Mouse (Mus musculus) lung, postnatal 0 days (tissue): ENCODE results near the gene Foxj1. TPM values are rescaled to one million over a fixed set of nuclear protein-coding genes. Genes with fewer than 3 reads are reported as not detected.

Experiments used
- ATAC-seq: fragments of 200-750 bp; cut with Nextera tagmentation; 2 replicates; pipeline ENCODE4 v1.8.0; 2017; ENCODE audit warnings: moderate library complexity
- DNase-seq: peaks from one replicate; pipeline ENCODE4 v3.0.0-alpha.2; 2016; ENCODE audit warnings: low spot score
- H3K27ac ChIP-seq: fragments of 300-500 bp; sonication (generic); 2 replicates; pipeline ENCODE4 v1.5.1; 2014; ENCODE audit warnings: antibody characterized with exemption, mild to moderate bottlenecking, low read length, mixed read lengths
- H3K27me3 ChIP-seq: fragments of 300-500 bp; sonication (generic); replicated peaks from 2 replicates; pipeline ENCODE4 v1.6.1; 2014; ENCODE audit warnings: low read length, mixed read lengths; ENCODE audit not compliant: insufficient read depth
- H3K36me3 ChIP-seq: fragments of 300-500 bp; sonication (generic); 2 replicates; pipeline ENCODE4 v1.6.1; 2014; ENCODE audit warnings: low read length, mixed read lengths; ENCODE audit not compliant: insufficient read depth
- H3K4me1 ChIP-seq: fragments of 300-500 bp; sonication (generic); 2 replicates; pipeline ENCODE4 v1.6.1; 2014; ENCODE audit warnings: antibody characterized with exemption, low read depth, low read length, mixed read lengths; ENCODE audit not compliant: insufficient read depth
- H3K4me2 ChIP-seq: fragments of 300-500 bp; sonication (generic); replicated peaks from 2 replicates; pipeline ENCODE4 v1.6.1; 2014; ENCODE audit warnings: low read depth, mild to moderate bottlenecking, low read length, moderate library complexity, mixed read lengths
- H3K4me3 ChIP-seq: fragments of 300-500 bp; sonication (generic); 2 replicates; pipeline ENCODE4 v1.5.1; 2014; ENCODE audit warnings: low read depth, low read length
- H3K9ac ChIP-seq: fragments of 300-500 bp; sonication (generic); replicated peaks from 2 replicates; pipeline ENCODE4 v1.6.1; 2014; ENCODE audit warnings: low read depth, mild to moderate bottlenecking
- H3K9me3 ChIP-seq: fragments of 300-500 bp; sonication (generic); 2 replicates; pipeline ENCODE4 v1.6.1; 2016; ENCODE audit warnings: low read length, mixed read lengths
- CTCF ChIP-seq: IDR thresholded peaks from 2 replicates; pipeline ENCODE4 v1.5.1; 2016; ENCODE audit warnings: antibody characterized with exemption, mild to moderate bottlenecking
- EP300 ChIP-seq: IDR thresholded peaks from 2 replicates; pipeline ENCODE4 v1.6.1; 2016; ENCODE audit warnings: antibody characterized with exemption, mild to moderate bottlenecking, control low read depth
- WGBS: fragments of 180-500 bp; shearing (Covaris S2); extraction: QIAGEN DNeasy Blood & Tissue Kit; methylation state at CpG from one replicate; pipeline ENCODE4 v1.1.7; 2014; 5-methylcytosine and 5-hydroxymethylcytosine counted together
- polyA plus RNA-seq: library from polyadenylated mRNA; unstranded; fragments of >200 nt; fragmentation: Nextera tagmentation; extraction: Ambion mirVana; gene quantifications from 2 replicates; pipeline ENCODE4 v1.2.1, GENCODE M21; 2015

Gene Foxj1
- polyA plus RNA-seq, 1 experiment from 2014 or later, result 39.8 TPM

- Histone ChIP-seq H3K36me3 (no peaks in the 10 kb centered on the region), H3K27ac (no peak overlapping the region), H3K9me3 (no peaks in the 10 kb centered on the region), H3K4me1 (0 out of 2 replicates have a peak, but pooled peaks cover 6% of the 10 kb centered on the region), H3K9ac (no peak overlapping the region), H3K27me3 (no peaks in the 10 kb centered on the region), H3K4me2 (no peak overlapping the region), H3K4me3 (no peak overlapping the region)
- TF ChIP-seq EP300, result no peak
- no peak for TF ChIP-seq CTCF
- WGBS, result 55% methylated on average over 7 of the region's 7 CpGs
- no peak for DNase-seq
- ATAC-seq, result peak; percentile 36; the same call in 1 of the 2 replicates
Measured at GRCm38 (mm10) chr11:116326963-116327603, 8.1 kb downstream of the Foxj1 start.

DNA sequence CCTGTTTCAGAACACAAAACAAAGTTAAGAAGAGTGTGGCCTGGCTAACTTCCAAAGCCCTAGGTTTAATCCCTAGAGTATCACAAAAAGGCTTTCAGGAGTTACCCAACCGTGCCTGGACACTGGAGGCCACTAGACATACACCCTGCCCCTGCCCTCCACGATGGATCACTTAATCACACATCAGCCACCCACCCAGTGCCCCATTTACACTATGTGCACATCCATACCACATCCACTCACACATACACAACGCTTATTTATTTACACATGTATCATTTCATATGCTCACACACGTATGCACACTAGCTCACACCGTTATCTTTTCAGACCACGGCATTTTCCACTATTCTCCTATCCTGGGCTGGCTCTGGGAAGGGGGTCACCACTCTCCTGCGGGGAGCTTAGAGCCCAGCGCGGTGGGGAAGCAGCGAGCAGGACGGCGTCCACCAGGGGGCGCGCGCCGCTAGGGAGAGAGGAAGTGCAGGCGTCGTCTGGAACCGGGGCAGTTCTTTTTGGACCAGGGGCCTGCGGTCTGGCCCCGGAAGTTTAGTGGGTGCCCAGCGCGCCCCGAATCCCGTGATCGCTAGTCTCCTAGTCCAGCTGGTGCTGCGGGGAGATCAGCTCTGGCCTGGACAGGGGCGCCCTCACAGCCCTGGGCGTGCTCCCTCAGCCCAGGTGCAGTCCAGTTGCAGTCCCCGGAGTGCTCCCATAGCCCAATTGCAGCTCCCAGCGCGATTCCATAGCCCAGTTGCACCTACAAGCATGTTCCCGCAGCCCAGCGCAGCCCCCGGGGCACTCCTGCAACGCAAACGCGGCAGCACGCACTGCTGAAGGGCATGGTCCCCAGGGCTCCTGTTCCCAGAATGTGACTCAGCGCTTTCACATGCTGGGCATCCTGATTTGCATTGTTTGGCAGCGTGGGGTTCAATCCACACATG, 16.2 kb downstream of the Foxj1 start:
- DNase-seq (peak; percentile 84), ATAC-seq (peak; percentile 87)
- Histone ChIP-seq H3K4me1 (0 out of 2 replicates have a peak, but pooled peaks cover 4% of the 10 kb centered on the region), H3K4me2 (peak overlapping the region; percentile 93), H3K36me3 (no peaks in the 10 kb centered on the region), H3K9ac (0 out of 2 replicates have a peak overlapping the region, but pooled peaks have one; percentile 23), H3K27me3 (no peaks in the 10 kb centered on the region), H3K4me3 (peak overlapping the region; percentile 39), H3K9me3 (no peaks in the 10 kb centered on the region), H3K27ac (no peak overlapping the region)
- WGBS, result 4% methylated on average over 39 of the region's 41 CpGs
- TF ChIP-seq CTCF (peak; percentile 97), EP300 (no peak)

GRCm38 (mm10) chr11:116312359-116312758, 22.8 kb downstream of the Foxj1 start:
- ATAC-seq, result peak; percentile 79
- no peaks in the 10 kb centered on the region for H3K4me1 ChIP-seq

GRCm38 (mm10) chr11:116311169-116311568, 24.0 kb downstream of the Foxj1 start:
- Histone ChIP-seq H3K9ac (no peak overlapping the region), H3K36me3 (no peaks in the 10 kb centered on the region), H3K4me3 (no peak overlapping the region), H3K9me3 (no peaks in the 10 kb centered on the region), H3K4me2 (no peak overlapping the region), H3K4me1 (0 out of 2 replicates have a peak, but pooled peaks cover 3% of the 10 kb centered on the region), H3K27ac (no peak overlapping the region), H3K27me3 (no peaks in the 10 kb centered on the region)
- ATAC-seq (peak; percentile 25; the same call in 1 of the 2 replicates), DNase-seq (peak; percentile 75)
- WGBS, result 35% methylated on average over 8 of the region's 8 CpGs
- TF ChIP-seq EP300 (no peak), CTCF (no peak)

More at GRCm38 (mm10) chr11:116312359-116312758, 22.8 kb downstream of the Foxj1 start:
- peak; percentile 75 for DNase-seq
- 24% methylated on average over 8 of the region's 8 CpGs for WGBS
- H3K27ac ChIP-seq, result no peak overlapping the region
- TF ChIP-seq CTCF, result no peak
- no peak for TF ChIP-seq EP300
- no peaks in the 10 kb centered on the region for H3K36me3 ChIP-seq
- H3K9ac ChIP-seq, result no peak overlapping the region
- no peak overlapping the region for H3K4me3 ChIP-seq
- H3K9me3 ChIP-seq, result no peaks in the 10 kb centered on the region
- no peak overlapping the region for H3K4me2 ChIP-seq
- H3K27me3 ChIP-seq, result no peaks in the 10 kb centered on the region

GRCm38 (mm10) chr11:116309601-116310000, 25.6 kb downstream of the Foxj1 start:
- no peak overlapping the region for H3K9ac ChIP-seq
- H3K27me3 ChIP-seq, result no peaks in the 10 kb centered on the region
- H3K4me1 ChIP-seq, result 0 out of 2 replicates have a peak, but pooled peaks cover 8% of the 10 kb centered on the region
- 65% methylated on average over 3 of the region's 3 CpGs for WGBS
- H3K27ac ChIP-seq, result no peak overlapping the region
- no peaks in the 10 kb centered on the region for H3K9me3 ChIP-seq
- H3K4me3 ChIP-seq, result no peak overlapping the region
- no peaks in the 10 kb centered on the region for H3K36me3 ChIP-seq
- TF ChIP-seq CTCF, result no peak
- TF ChIP-seq EP300, result no peak
- ATAC-seq (no peak), DNase-seq (no peak)
- no peak overlapping the region for H3K4me2 ChIP-seq
